23 mouse cellular contexts compared by ENCODE assay signal in genomic region chr8:124499236-124499937, GRCm38 (mm10). TPM values are rescaled to one million over a fixed set of nuclear protein-coding genes. Genes with fewer than 3 reads are reported as not detected.
DNase-seq lines count a peak whose midpoint lies in the region; ATAC-seq and TF ChIP-seq lines count a peak whose summit lies in the region.
"Had no signal": no experiment of that assay in that cellular context is flagged by ENCODE, and none has a peak within 500 bp of the region (broad histone marks: within the 10 kb centered on the region; RNA-seq: fewer than 3 reads in every experiment).

No protein-coding gene starts in this region.

- peak; percentile 42 for TF ChIP-seq CTCF in layer of hippocampus, adult 2 months (conservative IDR thresholded peaks at IDR 0.05)

- peak overlapping the region; percentile 75 for H3K27ac ChIP-seq in layer of hippocampus, adult 2 months
- no peak overlapping the region for H3K27ac ChIP-seq in stomach, embryonic 16.5 days (ENCODE audit: low read length)
- no peak overlapping the region for H3K27ac ChIP-seq in limb, embryonic 10.5 days
- H3K27ac ChIP-seq: forebrain, embryonic 12.5 days; heart, embryonic 10.5 days; liver, embryonic 15.5 days; midbrain, embryonic 15.5 days had no signal

- no peak overlapping the region for H3K4me3 ChIP-seq in layer of hippocampus, adult 2 months
- no peak overlapping the region for H3K4me3 ChIP-seq in stomach, embryonic 16.5 days (replicated peaks; ENCODE audit: low read length)
- H3K4me3 ChIP-seq in limb, embryonic 10.5 days = no peak overlapping the region
- H3K4me3 ChIP-seq: forebrain, embryonic 12.5 days; heart, embryonic 10.5 days; liver, embryonic 15.5 days; midbrain, embryonic 15.5 days had no signal

- H3K36me3 ChIP-seq in stomach, embryonic 16.5 days (ENCODE audit: control insufficient read depth, insufficient read depth, low read length) = no peaks in the 10 kb centered on the region
- H3K36me3 ChIP-seq in limb, embryonic 10.5 days = no peaks in the 10 kb centered on the region
- H3K36me3 ChIP-seq: forebrain, embryonic 12.5 days; G1E; heart, embryonic 10.5 days; liver, embryonic 15.5 days; midbrain, embryonic 15.5 days had no signal

- H3K9me3 ChIP-seq in stomach, embryonic 16.5 days (replicated peaks; ENCODE audit: control insufficient read depth, low read length) = 0 out of 2 replicates have a peak, but pooled peaks cover 7% of the 10 kb centered on the region
- H3K9me3 ChIP-seq in limb, embryonic 10.5 days (replicated peaks) = no peaks in the 10 kb centered on the region
- H3K9me3 ChIP-seq: forebrain, embryonic 12.5 days; heart, embryonic 10.5 days; liver, embryonic 15.5 days; midbrain, embryonic 15.5 days had no signal

- H3K9ac ChIP-seq in stomach, embryonic 16.5 days (ENCODE audit: low read length) = no peak overlapping the region
- H3K9ac ChIP-seq: forebrain, embryonic 12.5 days; liver, embryonic 15.5 days; midbrain, embryonic 15.5 days had no signal

- H3K4me2 ChIP-seq in stomach, embryonic 16.5 days (ENCODE audit: low read depth, low read length) = no peak overlapping the region
- H3K4me2 ChIP-seq: forebrain, embryonic 12.5 days; liver, embryonic 15.5 days; midbrain, embryonic 15.5 days had no signal

- no peaks in the 10 kb centered on the region for H3K27me3 ChIP-seq in stomach, embryonic 16.5 days (ENCODE audit: control insufficient read depth, insufficient read depth, low read length)
- no peaks in the 10 kb centered on the region for H3K27me3 ChIP-seq in limb, embryonic 10.5 days (ENCODE audit: low read depth, poor library complexity, severe bottlenecking)
- H3K27me3 ChIP-seq: forebrain, embryonic 12.5 days; liver, embryonic 15.5 days; midbrain, embryonic 15.5 days had no signal

- peak; percentile 50; the same call in 1 of the 2 replicates for ATAC-seq in stomach, embryonic 16.5 days (ENCODE audit: insufficient read depth, low FRiP score)
- ATAC-seq: CD4-positive, CD25-positive, alpha-beta regulatory T cell, adult 4 months; inflammation-experienced regulatory T-cells, adult 6 months; midbrain, embryonic 15.5 days had no signal

- 45% methylated on average over 7 of the region's 7 CpGs for WGBS in stomach, embryonic 16.5 days
- WGBS in limb, embryonic 10.5 days = 64% methylated on average over 7 of the region's 7 CpGs

- no peaks in the 10 kb centered on the region for H3K4me1 ChIP-seq in stomach, embryonic 16.5 days (ENCODE audit: control insufficient read depth, insufficient read depth, low read length)
- H3K4me1 ChIP-seq in limb, embryonic 10.5 days = 0 out of 2 replicates have a peak, but pooled peaks cover 4% of the 10 kb centered on the region
- H3K4me1 ChIP-seq: forebrain, embryonic 12.5 days; heart, embryonic 10.5 days; liver, embryonic 15.5 days; midbrain, embryonic 15.5 days had no signal

- DNase-seq in layer of hippocampus, adult 2 months (ENCODE audit: low spot score in 2 of 2) = no peak
- DNase-seq in layer of hippocampus, adult 8-10 months (ENCODE audit: low spot score in 2 of 2) = no peak
- DNase-seq in retina, postnatal 1 day = peak; percentile 24
- DNase-seq in retina, embryonic 14.5 days (ENCODE audit: low spot score) = no peak
- DNase-seq in R1 (ENCODE audit: low read depth, low spot score) = peak; percentile 59
- no peak for DNase-seq in right cerebral cortex, adult 2 months (ENCODE audit: low spot score in 2 of 2)
- DNase-seq in limb, embryonic 10.5 days (ENCODE audit: low spot score) = no peak
- DNase-seq: adrenal gland, adult 2 months; cerebellum, adult 2 months; gastrocnemius, postnatal 25 days; kidney, postnatal 14 days; lung, postnatal 10 days; right cerebral cortex, postnatal 4 days had no signal

RNA-seq across cellular contexts. Expression of gene Cog2, which starts 21.2 kb away (rescaled TPM):
- 10 to 100 TPM; 45.3 to 49.0 TPM for total RNA-seq in layer of hippocampus, adult 2 months (2021)
- 10 to 100 TPM; 42.8 to 48.9 (median 47.1) TPM for total RNA-seq in layer of hippocampus, adult 8-10 months (2022)
- polyA plus RNA-seq in stomach, embryonic 16.5 days (2015; fragmentation: Nextera tagmentation; extraction: Ambion mirVana) = 38.2 and 40.7 TPM in 2 replicates
- polyA plus RNA-seq in limb, embryonic 10.5 days (2016; fragmentation: Nextera tagmentation; extraction: Ambion mirVana) = 37.9 and 43.5 TPM in 2 replicates

RNA-seq across cellular contexts. Expression of gene Pgbd5, which starts 59.9 kb away (rescaled TPM):
- total RNA-seq in layer of hippocampus, adult 2 months (2021) = 100 to 1,000 TPM; 291 to 304 TPM
- 100 to 1,000 TPM; 221 to 255 (median 242) TPM for total RNA-seq in layer of hippocampus, adult 8-10 months (2022)
- polyA plus RNA-seq in stomach, embryonic 16.5 days (2015; fragmentation: Nextera tagmentation; extraction: Ambion mirVana) = 1.9 TPM in 2 replicates
- polyA plus RNA-seq in limb, embryonic 10.5 days (2016; fragmentation: Nextera tagmentation; extraction: Ambion mirVana) = 0.20 and 0.35 TPM in 2 replicates
- total RNA-seq: megakaryocyte progenitor cell, adult 5-6 weeks; neutrophil, adult 5-6 weeks had no signal
- polyA plus RNA-seq: CD4-positive, CD25-positive, alpha-beta regulatory T cell, adult 4 months; G1E; inflammation-experienced regulatory T-cells, adult 6 months had no signal

Comparison
In these comparisons a context has a peak if more than half of its experiments do, and no peak if none do; other contexts are left out.
1. DNase-seq: peak in retina, postnatal 1 day (single experiment) and R1 (single experiment); none in layer of hippocampus, adult 2 months (0 of 2), layer of hippocampus, adult 8-10 months (0 of 2), retina, embryonic 14.5 days (single experiment), right cerebral cortex, adult 2 months (0 of 2) and limb, embryonic 10.5 days (single experiment).